Mouse (Mus musculus): ENCODE data around the gene Acox2. TPM values are rescaled to one million over a fixed set of nuclear protein-coding genes. Genes with fewer than 3 reads are reported as not detected.

Acox2 gene
- polyA plus RNA-seq, 1 experiment: not detected

DNA sequence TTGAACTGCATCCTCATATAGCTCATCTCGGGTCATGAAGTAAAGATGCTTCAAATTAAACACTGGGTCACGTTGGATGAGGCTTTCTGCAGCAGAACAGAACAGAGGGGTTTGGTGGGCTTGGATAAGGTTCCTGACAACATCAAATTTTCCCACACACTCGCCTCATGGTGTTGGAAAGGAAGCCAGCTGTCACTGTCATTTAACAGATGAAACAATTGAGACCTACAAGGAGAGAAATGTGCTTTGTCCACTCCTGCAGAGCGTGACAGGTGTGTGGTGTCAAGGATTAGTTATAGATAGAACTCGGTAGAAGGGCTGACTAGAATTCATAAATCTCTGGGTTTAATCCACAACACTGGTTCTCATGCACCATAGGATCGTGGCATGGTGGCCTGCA lies 3.1 kb downstream of the Acox2 start:
- peaks cover 15% of the 10 kb centered on the region for H3K27me3 ChIP-seq (ENCODE audit: control insufficient read depth, insufficient read depth, insufficient read length)
- no peak overlapping the region for H3ac ChIP-seq (ENCODE audit: control insufficient read depth, insufficient read length, low read depth)
- no peak for TF ChIP-seq MYOD1 (IDR thresholded peaks at IDR 0.05; ENCODE audit: control insufficient read depth, insufficient read length, low read depth)
- TF ChIP-seq FOSL1 (IDR thresholded peaks at IDR 0.05; ENCODE audit: insufficient read depth, low read length, poor library complexity, severe bottlenecking): no peak
- no peak for TF ChIP-seq USF1 (IDR thresholded peaks at IDR 0.05; ENCODE audit: low read depth)
- TF ChIP-seq CTCF (IDR thresholded peaks at IDR 0.05; ENCODE audit: control insufficient read depth, insufficient read depth, insufficient read length): no peak
- no peak for TF ChIP-seq MYOG (IDR thresholded peaks at IDR 0.05; ENCODE audit: control insufficient read depth, extremely low read depth, insufficient read length)
- TF ChIP-seq MAX (IDR thresholded peaks at IDR 0.05): no peak
- no peak for TF ChIP-seq CEBPB (IDR thresholded peaks at IDR 0.05; ENCODE audit: low read depth)
- no peaks in the 10 kb centered on the region for H3K79me2 ChIP-seq (ENCODE audit: control insufficient read depth, insufficient read depth)
- H3K4me3 ChIP-seq (ENCODE audit: insufficient read depth, poor library complexity, severe bottlenecking): no peak overlapping the region
- H3K79me3 ChIP-seq (ENCODE audit: low read depth): no peaks in the 10 kb centered on the region
- no peaks in the 10 kb centered on the region for H3K36me3 ChIP-seq (ENCODE audit: control insufficient read depth, insufficient read depth)

- H3K79me3 ChIP-seq (ENCODE audit: low read depth): no peaks in the 10 kb centered on the region
- no peaks in the 10 kb centered on the region for H3K79me2 ChIP-seq (ENCODE audit: control insufficient read depth, insufficient read depth)
- H3ac ChIP-seq (ENCODE audit: control insufficient read depth, insufficient read length, low read depth): no peak overlapping the region
- H3K36me3 ChIP-seq (ENCODE audit: control insufficient read depth, insufficient read depth): no peaks in the 10 kb centered on the region
- no peak for TF ChIP-seq MAX (IDR thresholded peaks at IDR 0.05)
- no peak for TF ChIP-seq CEBPB (IDR thresholded peaks at IDR 0.05; ENCODE audit: low read depth)
- peak; percentile 7 for TF ChIP-seq CTCF (IDR thresholded peaks at IDR 0.05; ENCODE audit: control insufficient read depth, insufficient read depth, insufficient read length)
- H3K27me3 ChIP-seq (ENCODE audit: control insufficient read depth, insufficient read depth, insufficient read length): peaks cover 15% of the 10 kb centered on the region
- no peak overlapping the region for H3K4me3 ChIP-seq (ENCODE audit: insufficient read depth, poor library complexity, severe bottlenecking)
Observed at GRCm38 (mm10) chr14:8255076-8255729, 4.0 kb downstream of the Acox2 start.

- Histone ChIP-seq H3K79me3 (ENCODE audit: low read depth) (no peaks in the 10 kb centered on the region), H3K4me3 (ENCODE audit: insufficient read depth, poor library complexity, severe bottlenecking) (no peak overlapping the region), H3ac (ENCODE audit: control insufficient read depth, insufficient read length, low read depth) (no peak overlapping the region), H3K36me3 (ENCODE audit: control insufficient read depth, insufficient read depth) (no peaks in the 10 kb centered on the region), H3K27me3 (ENCODE audit: control insufficient read depth, insufficient read depth, insufficient read length) (peaks cover 3% of the 10 kb centered on the region), H3K79me2 (ENCODE audit: control insufficient read depth, insufficient read depth) (no peaks in the 10 kb centered on the region)
- no peak for TF ChIP-seq FOSL1 (IDR thresholded peaks at IDR 0.05; ENCODE audit: insufficient read depth, low read length, poor library complexity, severe bottlenecking)
- TF ChIP-seq MYOD1 (IDR thresholded peaks at IDR 0.05; ENCODE audit: control insufficient read depth, insufficient read length, low read depth): no peak
- no peak for TF ChIP-seq CTCF (IDR thresholded peaks at IDR 0.05; ENCODE audit: control insufficient read depth, insufficient read depth, insufficient read length)
- TF ChIP-seq USF1 (IDR thresholded peaks at IDR 0.05; ENCODE audit: low read depth): no peak
- TF ChIP-seq MAX (IDR thresholded peaks at IDR 0.05): no peak
- no peak for TF ChIP-seq CEBPB (IDR thresholded peaks at IDR 0.05; ENCODE audit: low read depth)
- TF ChIP-seq MYOG (IDR thresholded peaks at IDR 0.05; ENCODE audit: control insufficient read depth, extremely low read depth, insufficient read length): no peak
Observed at GRCm38 (mm10) chr14:8251330-8251885, 7.7 kb downstream of the Acox2 start.

DNA sequence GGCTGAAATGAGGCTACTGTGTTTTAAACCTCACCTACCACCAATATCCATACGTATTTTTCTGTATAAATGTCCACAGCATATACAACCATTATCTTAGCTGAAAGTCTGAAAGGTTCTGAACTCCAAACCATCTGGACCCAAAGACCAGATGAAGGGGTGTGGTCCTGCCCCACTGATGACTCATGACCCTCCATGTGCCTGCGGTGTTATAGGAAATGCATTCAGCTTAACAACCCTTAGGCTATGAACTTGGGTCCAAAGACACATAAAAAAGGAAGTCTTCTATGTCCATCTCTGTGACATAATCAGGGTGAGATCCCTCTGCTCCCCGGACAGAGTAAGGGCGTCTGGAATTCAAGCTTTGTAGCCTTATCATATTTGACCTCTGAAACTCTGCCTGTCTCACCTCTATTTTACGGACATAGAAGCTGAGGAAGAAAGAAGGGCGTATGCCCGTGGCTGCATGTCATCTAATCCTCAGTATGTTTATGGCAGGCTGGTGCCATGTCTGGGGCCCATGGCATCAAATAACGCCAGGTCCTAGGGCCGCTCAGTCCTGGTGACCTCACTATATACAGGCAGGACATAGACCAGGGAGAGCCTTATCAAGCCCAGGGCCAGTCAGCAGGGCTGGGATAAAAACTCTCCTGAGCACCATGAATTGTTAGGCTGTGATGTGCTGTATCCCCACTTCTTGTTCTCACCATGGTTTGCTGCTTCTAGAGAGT lies 8.8 kb downstream of the Acox2 start:
- H3K79me2 ChIP-seq (ENCODE audit: control insufficient read depth, insufficient read depth): no peaks in the 10 kb centered on the region
- no peak overlapping the region for H3ac ChIP-seq (ENCODE audit: control insufficient read depth, insufficient read length, low read depth)
- TF ChIP-seq CTCF (IDR thresholded peaks at IDR 0.05; ENCODE audit: control insufficient read depth, insufficient read depth, insufficient read length) (no peak), MYOG (IDR thresholded peaks at IDR 0.05; ENCODE audit: control insufficient read depth, extremely low read depth, insufficient read length) (no peak), CEBPB (IDR thresholded peaks at IDR 0.05; ENCODE audit: low read depth) (no peak), MYOD1 (IDR thresholded peaks at IDR 0.05; ENCODE audit: control insufficient read depth, insufficient read length, low read depth) (no peak), MAX (IDR thresholded peaks at IDR 0.05) (no peak), USF1 (IDR thresholded peaks at IDR 0.05; ENCODE audit: low read depth) (no peak), FOSL1 (IDR thresholded peaks at IDR 0.05; ENCODE audit: insufficient read depth, low read length, poor library complexity, severe bottlenecking) (no peak)
- no peak overlapping the region for H3K4me3 ChIP-seq (ENCODE audit: insufficient read depth, poor library complexity, severe bottlenecking)
- no peaks in the 10 kb centered on the region for H3K36me3 ChIP-seq (ENCODE audit: control insufficient read depth, insufficient read depth)
- H3K27me3 ChIP-seq (ENCODE audit: control insufficient read depth, insufficient read depth, insufficient read length): peaks cover 3% of the 10 kb centered on the region
- no peaks in the 10 kb centered on the region for H3K79me3 ChIP-seq (ENCODE audit: low read depth)

- Histone ChIP-seq H3K27me3 (ENCODE audit: control insufficient read depth, insufficient read depth, insufficient read length) (peaks cover 3% of the 10 kb centered on the region), H3K79me2 (ENCODE audit: control insufficient read depth, insufficient read depth) (no peaks in the 10 kb centered on the region), H3ac (ENCODE audit: control insufficient read depth, insufficient read length, low read depth) (no peak overlapping the region), H3K4me3 (ENCODE audit: insufficient read depth, poor library complexity, severe bottlenecking) (no peak overlapping the region), H3K36me3 (ENCODE audit: control insufficient read depth, insufficient read depth) (no peaks in the 10 kb centered on the region), H3K79me3 (ENCODE audit: low read depth) (no peaks in the 10 kb centered on the region)
- no peak for TF ChIP-seq MYOG (IDR thresholded peaks at IDR 0.05; ENCODE audit: control insufficient read depth, extremely low read depth, insufficient read length)
- TF ChIP-seq MYOD1 (IDR thresholded peaks at IDR 0.05; ENCODE audit: control insufficient read depth, insufficient read length, low read depth): no peak
- no peak for TF ChIP-seq FOSL1 (IDR thresholded peaks at IDR 0.05; ENCODE audit: insufficient read depth, low read length, poor library complexity, severe bottlenecking)
- no peak for TF ChIP-seq MAX (IDR thresholded peaks at IDR 0.05)
- no peak for TF ChIP-seq CTCF (IDR thresholded peaks at IDR 0.05; ENCODE audit: control insufficient read depth, insufficient read depth, insufficient read length)
- no peak for TF ChIP-seq USF1 (IDR thresholded peaks at IDR 0.05; ENCODE audit: low read depth)
- TF ChIP-seq CEBPB (IDR thresholded peaks at IDR 0.05; ENCODE audit: low read depth): no peak
Observed at GRCm38 (mm10) chr14:8249206-8249605, 9.9 kb downstream of the Acox2 start.
